In genomic region chr19:43926141-43926987, GRCm38 (mm10) we compare ENCODE assay signal across 15 mouse cellular contexts. TPM values are rescaled to one million over a fixed set of nuclear protein-coding genes. Genes with fewer than 3 reads are reported as not detected.
DNase-seq lines count a peak whose midpoint lies in the region; ATAC-seq and TF ChIP-seq lines count a peak whose summit lies in the region.
"Had no signal": no experiment of that assay in that cellular context is flagged by ENCODE, and none has a peak within 500 bp of the region (broad histone marks: within the 10 kb centered on the region; RNA-seq: fewer than 3 reads in every experiment).

No protein-coding gene starts in this region.

- ATAC-seq in intestine, embryonic 16.5 days, result no peak
- ATAC-seq in intestine, embryonic 15.5 days, result no peak
- peak; percentile 50; the same call in 1 of the 2 replicates for ATAC-seq in common myeloid progenitor, adult 5-6 weeks (replicated peaks; ENCODE audit: low read depth, poor library complexity, severe bottlenecking)
- ATAC-seq in CD4-positive, CD25-positive, alpha-beta regulatory T cell, adult 4 months, result no peak

- peak overlapping the region; percentile 18; the same call in 1 of the 2 replicates for H3K27ac ChIP-seq in intestine, embryonic 16.5 days (ENCODE audit: low read length)
- H3K27ac ChIP-seq in intestine, embryonic 15.5 days, result no peak overlapping the region
- H3K27ac ChIP-seq: embryonic facial prominence, embryonic 13.5 days; heart, embryonic 15.5 days; hindbrain, embryonic 15.5 days had no signal

- H3K4me1 ChIP-seq in intestine, embryonic 16.5 days (ENCODE audit: control insufficient read depth, insufficient read depth, low read length), result peaks cover 18% of the 10 kb centered on the region
- H3K4me1 ChIP-seq in intestine, embryonic 15.5 days (replicated peaks), result peaks cover 10% of the 10 kb centered on the region
- H3K4me1 ChIP-seq in E14TG2a.4 (replicated peaks; ENCODE audit: low read depth, low read length), result peaks cover 61% of the 10 kb centered on the region

- H3K9me3 ChIP-seq in intestine, embryonic 16.5 days (ENCODE audit: control insufficient read depth, low read length), result no peaks in the 10 kb centered on the region; the same call in none of the 2 replicates
- no peaks in the 10 kb centered on the region for H3K9me3 ChIP-seq in intestine, embryonic 15.5 days
- H3K9me3 ChIP-seq in E14TG2a.4 (ENCODE audit: low read length), result no peaks in the 10 kb centered on the region
- H3K9me3 ChIP-seq: embryonic facial prominence, embryonic 13.5 days; heart, embryonic 15.5 days; hindbrain, embryonic 15.5 days had no signal

- H3K4me3 ChIP-seq in intestine, embryonic 16.5 days (ENCODE audit: low read length), result no peak overlapping the region
- no peak overlapping the region for H3K4me3 ChIP-seq in intestine, embryonic 15.5 days (replicated peaks)
- H3K4me3 ChIP-seq in E14TG2a.4 (replicated peaks; ENCODE audit: low read length), result peak overlapping the region; percentile 48; the same call in 1 of the 2 replicates
- H3K4me3 ChIP-seq: embryonic facial prominence, embryonic 13.5 days; heart, embryonic 15.5 days; hindbrain, embryonic 15.5 days had no signal

- 68% methylated on average over 10 of the region's 10 CpGs for WGBS in intestine, embryonic 16.5 days
- 62% methylated on average over 10 of the region's 10 CpGs for WGBS in intestine, embryonic 15.5 days

- no peak for TF ChIP-seq CTCF in E14TG2a.4 (conservative IDR thresholded peaks at IDR 0.05; ENCODE audit: low read length)

- no peaks in the 10 kb centered on the region for H3K36me3 ChIP-seq in intestine, embryonic 16.5 days (ENCODE audit: control insufficient read depth, insufficient read depth, low read length)
- H3K36me3 ChIP-seq in intestine, embryonic 15.5 days, result no peaks in the 10 kb centered on the region
- H3K36me3 ChIP-seq in E14TG2a.4 (ENCODE audit: insufficient read depth, low read length), result no peaks in the 10 kb centered on the region
- H3K36me3 ChIP-seq: hindbrain, embryonic 15.5 days had no signal

- intact Hi-C loops in heart, postnatal 25 days (cut with DNase I), result no loop called here

- no peak overlapping the region for H3K4me2 ChIP-seq in intestine, embryonic 16.5 days (ENCODE audit: low read depth, low read length)
- no peak overlapping the region for H3K4me2 ChIP-seq in intestine, embryonic 15.5 days (replicated peaks)
- H3K4me2 ChIP-seq: embryonic facial prominence, embryonic 13.5 days; heart, embryonic 15.5 days; hindbrain, embryonic 15.5 days had no signal

- peak; percentile 31 for DNase-seq in 3T3-L1 (ENCODE audit: low read depth, low spot score)
- no peak for DNase-seq in kidney, postnatal 14 days
- DNase-seq in heart, postnatal 25 days (ENCODE audit: low spot score), result no peak
- DNase-seq: adrenal gland, adult 8-10 months; kidney, adult 2 months; thymus, postnatal 25 days had no signal

- H3K27me3 ChIP-seq in intestine, embryonic 16.5 days (replicated peaks; ENCODE audit: control insufficient read depth, insufficient read depth, low read length), result no peaks in the 10 kb centered on the region
- H3K27me3 ChIP-seq in intestine, embryonic 15.5 days (replicated peaks), result no peaks in the 10 kb centered on the region
- H3K27me3 ChIP-seq in E14TG2a.4 (ENCODE audit: insufficient read depth, low read length), result no peaks in the 10 kb centered on the region
- H3K27me3 ChIP-seq: heart, embryonic 15.5 days; hindbrain, embryonic 15.5 days had no signal

- H3K9ac ChIP-seq in intestine, embryonic 16.5 days (ENCODE audit: low read depth, low read length), result no peak overlapping the region
- no peak overlapping the region for H3K9ac ChIP-seq in intestine, embryonic 15.5 days
- H3K9ac ChIP-seq: embryonic facial prominence, embryonic 13.5 days; heart, embryonic 15.5 days; hindbrain, embryonic 15.5 days had no signal

RNA-seq across cellular contexts. Expression of gene Dnmbp, which starts 13.6 kb away (rescaled TPM):
- 34.2 and 34.3 TPM in 2 replicates for polyA plus RNA-seq in intestine, embryonic 16.5 days (2015; fragmentation: Nextera tagmentation; extraction: Ambion mirVana)
- polyA plus RNA-seq in intestine, embryonic 15.5 days (2015; fragmentation: Nextera tagmentation; extraction: Ambion mirVana), result 35.9 and 37.0 TPM in 2 replicates
- total RNA-seq in common myeloid progenitor, adult 5-6 weeks (2017), result 8.4 and 9.0 TPM in 2 replicates
- total RNA-seq in heart, postnatal 25 days (2021), result 1 to 10 TPM; 8.2 to 9.8 TPM
- 1 to 10 TPM; 5.9 to 7.9 TPM for polyA plus RNA-seq in CD4-positive, CD25-positive, alpha-beta regulatory T cell, adult 4 months (2017; shearing (Covaris generic))

RNA-seq across cellular contexts. Expression of gene Cpn1, which starts 60.0 kb away (rescaled TPM):
- polyA plus RNA-seq in intestine, embryonic 16.5 days (2015; fragmentation: Nextera tagmentation; extraction: Ambion mirVana), result 27.7 and 32.4 TPM in 2 replicates
- 21.4 and 26.2 TPM in 2 replicates for polyA plus RNA-seq in intestine, embryonic 15.5 days (2015; fragmentation: Nextera tagmentation; extraction: Ambion mirVana)
- 0.19 TPM in 1 of 2 replicates, not detected in the other for total RNA-seq in common myeloid progenitor, adult 5-6 weeks (2017)
- under 1 TPM; 0.16 to 0.31 TPM for total RNA-seq in heart, postnatal 25 days (2021)
- not detected for polyA plus RNA-seq in CD4-positive, CD25-positive, alpha-beta regulatory T cell, adult 4 months (2017; shearing (Covaris generic))
- polyA plus RNA-seq: embryonic facial prominence, embryonic 13.5 days; limb, embryonic 11.5 days had no signal

Comparison
In these comparisons a context has a peak if more than half of its experiments do, and no peak if none do; other contexts are left out.
1. RNA of gene Cpn1, which starts 60.0 kb away (polyA plus RNA-seq): 27.7 to 32.4 TPM in intestine, embryonic 16.5 days and 21.4 to 26.2 TPM in intestine, embryonic 15.5 days; not detected in CD4-positive, CD25-positive, alpha-beta regulatory T cell, adult 4 months; every median in the first group is over 10 times any median in the second.